8 mouse cellular contexts compared by ENCODE assay signal in genomic region chr8:105855248-105856167, GRCm38 (mm10). TPM values are rescaled to one million over a fixed set of nuclear protein-coding genes. Genes with fewer than 3 reads are reported as not detected.
DNase-seq lines count a peak whose midpoint lies in the region; ATAC-seq and TF ChIP-seq lines count a peak whose summit lies in the region.

No protein-coding gene starts in this region.

- under 1% methylated on average over 71 of the region's 71 CpGs for WGBS in kidney, embryonic 16.5 days
- under 1% methylated on average over 71 of the region's 71 CpGs for WGBS in liver, embryonic 14.5 days (ENCODE audit: insufficient replicate concordance)
- WGBS in olfactory bulb, adult 2 months: under 1% methylated on average over 71 of the region's 71 CpGs

- TF ChIP-seq POLR2A in olfactory bulb, adult 2 months (IDR thresholded peaks at IDR 0.05; ENCODE audit: insufficient read depth, low read depth, low read length): 0 out of 2 replicates have a peak, but pooled peaks have one; percentile 19

- H3K27me3 ChIP-seq in kidney, embryonic 16.5 days (ENCODE audit: insufficient read depth, low read length): no peaks in the 10 kb centered on the region
- no peaks in the 10 kb centered on the region for H3K27me3 ChIP-seq in liver, embryonic 14.5 days (ENCODE audit: control insufficient read depth, insufficient read depth, low read length)

- intact Hi-C loops in gastrocnemius, postnatal 36 days (cut with DNase I): no loop called here

- H3K9me3 ChIP-seq in kidney, embryonic 16.5 days (ENCODE audit: low read length): no peaks in the 10 kb centered on the region
- no peaks in the 10 kb centered on the region for H3K9me3 ChIP-seq in liver, embryonic 14.5 days (ENCODE audit: control insufficient read depth, low read length)

- peak overlapping the region; percentile 84 for H3K4me3 ChIP-seq in kidney, embryonic 16.5 days (ENCODE audit: low read length)
- H3K4me3 ChIP-seq in liver, embryonic 14.5 days (ENCODE audit: insufficient read depth in 1 of 2, low read depth in 2 of 2, low read length in 2 of 2): peak overlapping the region; percentile 70 to 72
- peak overlapping the region; percentile 67 for H3K4me3 ChIP-seq in olfactory bulb, adult 2 months (ENCODE audit: insufficient read depth, low read depth, low read length)

- TF ChIP-seq EP300 in liver, embryonic 14.5 days (IDR thresholded peaks at IDR 0.05; ENCODE audit: low read depth): no peak

- peak; percentile 28 for DNase-seq in ovary, postnatal 10 days (ENCODE audit: low spot score)
- DNase-seq in ovary, postnatal 36 days (ENCODE audit: low spot score): no peak
- peak; percentile 45 to 50 for DNase-seq in cerebellum, postnatal 36 days
- DNase-seq in gastrocnemius, postnatal 36 days: peak; percentile 31 to 56
- DNase-seq in liver, embryonic 14.5 days (ENCODE audit: low read depth in 3 of 3, low spot score in 3 of 3): no peak
- DNase-seq in thymus, postnatal 36 days: peak; percentile 39 to 47

- peak overlapping the region; percentile 87 for H3K27ac ChIP-seq in kidney, embryonic 16.5 days (ENCODE audit: low read length)
- peak overlapping the region; percentile 71 for H3K27ac ChIP-seq in liver, embryonic 14.5 days
- peak overlapping the region; percentile 98 for H3K27ac ChIP-seq in olfactory bulb, adult 2 months (ENCODE audit: insufficient read depth, low read depth, low read length)

- peaks cover 2% of the 10 kb centered on the region; the same call in 1 of the 2 replicates for H3K36me3 ChIP-seq in kidney, embryonic 16.5 days (ENCODE audit: insufficient read depth, low read length)
- no peaks in the 10 kb centered on the region; the same call in 1 of the 2 replicates for H3K36me3 ChIP-seq in liver, embryonic 14.5 days (replicated peaks; ENCODE audit: control insufficient read depth, insufficient read depth, low read depth)

- no peak; the same call in 1 of the 2 replicates for TF ChIP-seq CTCF in liver, embryonic 14.5 days (IDR thresholded peaks at IDR 0.05; ENCODE audit: low read depth)
- TF ChIP-seq CTCF in olfactory bulb, adult 2 months (IDR thresholded peaks at IDR 0.05; ENCODE audit: insufficient read depth, low read depth, low read length): no peak

- peak overlapping the region; percentile 81 for H3K9ac ChIP-seq in kidney, embryonic 16.5 days (replicated peaks; ENCODE audit: low read length)
- H3K9ac ChIP-seq in liver, embryonic 14.5 days (replicated peaks): peak overlapping the region; percentile 85

- peaks cover 37% of the 10 kb centered on the region for H3K4me1 ChIP-seq in kidney, embryonic 16.5 days (ENCODE audit: insufficient read depth, low read length)
- peaks cover 37 to 41% of the 10 kb centered on the region in 2 experiments for H3K4me1 ChIP-seq in liver, embryonic 14.5 days (replicated peaks; ENCODE audit: control insufficient read depth in 2 of 2, insufficient read depth in 2 of 2, low read length in 1 of 2)
- H3K4me1 ChIP-seq in olfactory bulb, adult 2 months (ENCODE audit: control insufficient read depth, insufficient read depth, low read length): peaks cover 9% of the 10 kb centered on the region

- ATAC-seq in kidney, embryonic 16.5 days (ENCODE audit: low FRiP score, low TSS enrichment): 0 out of 2 replicates have a peak, but pooled peaks have one; percentile 3
- ATAC-seq in liver, embryonic 14.5 days (ENCODE audit: insufficient read depth): peak; percentile 40

- peak overlapping the region; percentile 95 for H3K4me2 ChIP-seq in kidney, embryonic 16.5 days (replicated peaks; ENCODE audit: low read depth, low read length)
- H3K4me2 ChIP-seq in liver, embryonic 14.5 days (ENCODE audit: low read depth): peak overlapping the region; percentile 99

RNA-seq across cellular contexts. Expression of gene Thap11, which starts 0.6 kb away (rescaled TPM):
- 10 to 100 TPM; 19.0 TPM for total RNA-seq in gastrocnemius, postnatal 36 days (2021)
- polyA plus RNA-seq in kidney, embryonic 16.5 days (2015; fragmentation: Nextera tagmentation; extraction: Ambion mirVana): 65.2 and 66.1 TPM in 2 replicates
- 26.2 TPM in 2 replicates for polyA plus RNA-seq in liver, embryonic 14.5 days (2012; rRNA removed)
- 25.5 and 29.5 TPM in 2 replicates for polyA plus RNA-seq in liver, embryonic 14.5 days (2014; fragmentation: Nextera tagmentation; extraction: Ambion mirVana)
- not detected in 2 replicates for polyA plus RNA-seq in olfactory bulb, adult 2 months (2012; ENCODE audit: insufficient read depth, insufficient read length, low replicate concordance, missing spikeins)

RNA-seq across cellular contexts. Expression of gene Cenpt, which starts 2.4 kb away (rescaled TPM):
- 1 to 10 TPM; 1.1 to 1.2 TPM for total RNA-seq in gastrocnemius, postnatal 36 days (2021)
- 44.7 and 46.3 TPM in 2 replicates for polyA plus RNA-seq in kidney, embryonic 16.5 days (2015; fragmentation: Nextera tagmentation; extraction: Ambion mirVana)
- polyA plus RNA-seq in liver, embryonic 14.5 days (2012; rRNA removed): 24.6 and 25.4 TPM in 2 replicates
- polyA plus RNA-seq in liver, embryonic 14.5 days (2014; fragmentation: Nextera tagmentation; extraction: Ambion mirVana): 15.0 and 18.2 TPM in 2 replicates
- not detected in 2 replicates for polyA plus RNA-seq in olfactory bulb, adult 2 months (2012; ENCODE audit: insufficient read depth, insufficient read length, low replicate concordance, missing spikeins)

RNA-seq across cellular contexts. Expression of gene Nutf2, which starts 4.9 kb away (rescaled TPM):
- 10 to 100 TPM; 38.4 to 52.9 TPM for total RNA-seq in gastrocnemius, postnatal 36 days (2021)
- 186 and 242 TPM in 2 replicates for polyA plus RNA-seq in kidney, embryonic 16.5 days (2015; fragmentation: Nextera tagmentation; extraction: Ambion mirVana)
- polyA plus RNA-seq in liver, embryonic 14.5 days (2012; rRNA removed): 40.5 and 83.2 TPM in 2 replicates
- polyA plus RNA-seq in liver, embryonic 14.5 days (2014; fragmentation: Nextera tagmentation; extraction: Ambion mirVana): 139 TPM in 2 replicates
- not detected in 2 replicates for polyA plus RNA-seq in olfactory bulb, adult 2 months (2012; ENCODE audit: insufficient read depth, insufficient read length, low replicate concordance, missing spikeins)

RNA-seq across cellular contexts. Expression of gene Edc4, which starts 25.2 kb away (rescaled TPM):
- 10 to 100 TPM; 17.6 to 20.1 TPM for total RNA-seq in gastrocnemius, postnatal 36 days (2021)
- polyA plus RNA-seq in kidney, embryonic 16.5 days (2015; fragmentation: Nextera tagmentation; extraction: Ambion mirVana): 58.8 and 61.1 TPM in 2 replicates
- 17.5 and 21.6 TPM in 2 replicates for polyA plus RNA-seq in liver, embryonic 14.5 days (2012; rRNA removed)
- polyA plus RNA-seq in liver, embryonic 14.5 days (2014; fragmentation: Nextera tagmentation; extraction: Ambion mirVana): 9.9 and 10.7 TPM in 2 replicates
- polyA plus RNA-seq in olfactory bulb, adult 2 months (2012; ENCODE audit: insufficient read depth, insufficient read length, low replicate concordance, missing spikeins): not detected in 2 replicates

RNA-seq across cellular contexts. Expression of gene Tsnaxip1, which starts 28.0 kb away (rescaled TPM):
- not detected for total RNA-seq in gastrocnemius, postnatal 36 days (2021)
- polyA plus RNA-seq in kidney, embryonic 16.5 days (2015; fragmentation: Nextera tagmentation; extraction: Ambion mirVana): 0.21 and 0.24 TPM in 2 replicates
- polyA plus RNA-seq in liver, embryonic 14.5 days (2012; rRNA removed): 0.04 and 0.06 TPM in 2 replicates
- 0.06 TPM in 1 of 2 replicates, not detected in the other for polyA plus RNA-seq in liver, embryonic 14.5 days (2014; fragmentation: Nextera tagmentation; extraction: Ambion mirVana)
- not detected in 2 replicates for polyA plus RNA-seq in olfactory bulb, adult 2 months (2012; ENCODE audit: insufficient read depth, insufficient read length, low replicate concordance, missing spikeins)

Comparison
In these comparisons a context has a peak if more than half of its experiments do, and no peak if none do; other contexts are left out.
1. DNase-seq: peak in ovary, postnatal 10 days (single experiment), cerebellum, postnatal 36 days (2 of 2), gastrocnemius, postnatal 36 days (2 of 2) and thymus, postnatal 36 days (2 of 2); none in ovary, postnatal 36 days (single experiment) and liver, embryonic 14.5 days (0 of 3).
2. RNA of gene Thap11, which starts 0.6 kb away (polyA plus RNA-seq): 65.2 to 66.1 TPM in kidney, embryonic 16.5 days and 25.5 to 29.5 TPM in liver, embryonic 14.5 days; not detected in olfactory bulb, adult 2 months; every median in the first group is over 10 times any median in the second.
3. RNA of gene Nutf2, which starts 4.9 kb away (polyA plus RNA-seq): 186 to 242 TPM in kidney, embryonic 16.5 days and 40.5 to 139 TPM in liver, embryonic 14.5 days; not detected in olfactory bulb, adult 2 months; every median in the first group is over 10 times any median in the second.
4. Peak in every context shown above with its lines, with median percentiles within 50 percentile points of each other: H3K27ac ChIP-seq and H3K4me3 ChIP-seq.